Mouse (Mus musculus): ENCODE data around the gene Arpc5. TPM values are rescaled to one million over a fixed set of nuclear protein-coding genes. Genes with fewer than 3 reads are reported as not detected.

Gene Arpc5
- total and polyA plus RNA-seq, 3 experiments = 280 to 358 (median 283) TPM

DNA sequence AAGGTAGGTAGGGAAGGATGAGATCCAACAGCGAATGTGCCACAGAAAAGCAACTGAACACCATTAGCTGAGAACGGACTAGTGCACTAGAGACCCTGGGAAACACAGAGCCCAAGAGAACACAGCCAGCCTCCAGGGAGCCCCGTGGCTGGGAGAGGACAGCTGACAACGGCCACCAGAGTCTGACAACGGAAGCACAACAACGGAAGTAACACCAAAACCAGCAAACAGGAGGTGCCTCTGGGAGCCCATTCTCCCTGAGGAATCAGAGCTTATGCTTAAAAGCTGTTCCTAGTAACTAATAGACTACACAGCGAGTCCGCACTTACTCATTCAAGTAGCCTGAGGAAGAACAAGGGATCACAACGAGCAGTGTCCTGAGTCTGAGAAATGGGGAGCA is 17.1 kb upstream of the Arpc5 start:
- no peak for TF ChIP-seq POLR2AphosphoS5 (IDR thresholded peaks at IDR 0.05; ENCODE audit: insufficient replicate concordance, low read depth, low read length)
- TF ChIP-seq GATA1 (IDR thresholded peaks at IDR 0.05; ENCODE audit: borderline replicate concordance, low read length) = no peak
- no peak for TF ChIP-seq TAL1 (conservative IDR thresholded peaks at IDR 0.05; ENCODE audit: low read depth, low read length)
- TF ChIP-seq GATA2 (IDR thresholded peaks at IDR 0.05; ENCODE audit: borderline replicate concordance, low read depth, low read length) = no peak
- TF ChIP-seq CTCF (IDR thresholded peaks at IDR 0.05; ENCODE audit: low read depth, low read length) = no peak
- DNase-seq (ENCODE audit: low spot score) = no peak
- ATAC-seq (ENCODE audit: extremely low read depth, insufficient number of reproducible peaks, low FRiP score, poor library complexity, severe bottlenecking) = no peak
- Histone ChIP-seq H3K4me1 (ENCODE audit: insufficient read depth, low read depth, low read length) (no peaks in the 10 kb centered on the region), H3K36me3 (replicated peaks) (no peaks in the 10 kb centered on the region), H3K4me3 (ENCODE audit: low read depth, low read length) (no peak overlapping the region), H3K27me3 (ENCODE audit: insufficient read depth, low read length) (peaks cover 11% of the 10 kb centered on the region; the same call in 1 of the 2 replicates), H3K9me3 (replicated peaks) (no peaks in the 10 kb centered on the region)

DNA sequence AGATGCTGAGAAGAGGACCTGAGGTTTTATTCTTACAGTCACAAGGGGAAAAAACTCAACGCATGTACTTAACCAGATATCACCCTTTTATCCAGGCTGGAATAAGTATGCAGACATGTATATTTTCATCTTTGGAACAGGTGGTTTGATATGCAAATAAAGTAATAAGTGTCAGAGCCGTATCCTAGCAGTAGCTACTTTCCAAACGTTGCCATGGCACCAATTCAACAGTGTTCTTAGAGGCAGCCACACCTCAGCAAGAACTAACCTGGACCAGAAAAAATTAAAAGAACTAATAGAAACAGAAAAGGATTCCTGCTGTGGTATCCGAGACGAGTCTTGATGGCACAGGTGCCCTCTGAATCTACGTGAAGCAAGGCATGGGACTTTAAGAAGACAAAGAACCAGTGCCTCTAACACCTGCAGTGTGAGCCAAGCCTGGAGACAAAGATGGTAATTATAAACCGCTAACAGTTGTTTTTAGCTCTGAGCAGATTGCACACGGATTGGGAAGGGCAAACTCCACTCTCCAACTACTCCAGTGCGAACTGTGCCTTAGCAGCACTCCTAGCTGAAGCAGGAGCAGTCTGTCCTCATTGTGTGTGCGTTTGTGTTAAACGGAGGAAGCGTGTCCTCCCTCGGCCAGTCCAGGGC is 15.9 kb upstream of the Arpc5 start, which contains the start of gene Apobec4:
Gene Apobec4, plus strand, starts transcription at position 240 of the 654 bp plus-strand sequence.
- H3K4me3 ChIP-seq (ENCODE audit: low read depth, low read length) = no peak within 1 kb of the TSS
- H3K36me3 ChIP-seq (replicated peaks) = no peaks in the 10 kb centered on the region
- no peaks in the 10 kb centered on the region for H3K9me3 ChIP-seq (replicated peaks)
- peaks cover 11% of the 10 kb centered on the region; the same call in 1 of the 2 replicates for H3K27me3 ChIP-seq (ENCODE audit: insufficient read depth, low read length)
- no peak for DNase-seq (ENCODE audit: low spot score)
- ATAC-seq (ENCODE audit: extremely low read depth, insufficient number of reproducible peaks, low FRiP score, poor library complexity, severe bottlenecking) = no peak
- TF ChIP-seq POLR2AphosphoS5 (IDR thresholded peaks at IDR 0.05; ENCODE audit: insufficient replicate concordance, low read depth, low read length) (no peak), TAL1 (conservative IDR thresholded peaks at IDR 0.05; ENCODE audit: low read depth, low read length) (no peak), CTCF (IDR thresholded peaks at IDR 0.05; ENCODE audit: low read depth, low read length) (no peak), GATA1 (IDR thresholded peaks at IDR 0.05; ENCODE audit: borderline replicate concordance, low read length) (no peak), GATA2 (IDR thresholded peaks at IDR 0.05; ENCODE audit: borderline replicate concordance, low read depth, low read length) (no peak)
- no peaks in the 10 kb centered on the region for H3K4me1 ChIP-seq (ENCODE audit: insufficient read depth, low read depth, low read length)

DNA sequence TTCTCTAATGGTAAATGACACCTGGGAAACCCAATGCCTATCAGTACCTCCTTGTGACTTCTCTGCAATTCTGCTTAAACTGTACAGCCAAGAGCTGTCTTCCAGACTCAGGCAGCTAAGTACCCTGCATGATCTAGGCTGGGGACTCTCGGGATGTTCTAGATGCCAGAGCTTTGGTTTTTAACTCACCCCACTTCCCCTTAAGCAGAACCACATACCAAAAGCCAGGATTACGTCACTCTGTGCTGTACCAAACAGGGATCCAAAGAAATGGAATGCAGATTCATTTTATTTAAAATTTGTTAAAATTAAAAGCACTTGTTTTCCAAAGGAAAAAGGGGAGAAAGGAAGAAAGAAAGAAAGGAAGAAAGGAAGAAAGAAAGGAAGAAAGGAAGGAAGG is 4.6 kb upstream of the Arpc5 start:
- Histone ChIP-seq H3K4me1 (ENCODE audit: insufficient read depth, low read depth, low read length) (peaks cover 20% of the 10 kb centered on the region), H3K9me3 (replicated peaks) (no peaks in the 10 kb centered on the region), H3K27me3 (ENCODE audit: insufficient read depth, low read length) (peaks cover 19% of the 10 kb centered on the region), H3K4me3 (ENCODE audit: low read depth, low read length) (no peak overlapping the region), H3K36me3 (replicated peaks) (no peaks in the 10 kb centered on the region)
- DNase-seq (ENCODE audit: low spot score) (no peak), ATAC-seq (ENCODE audit: extremely low read depth, insufficient number of reproducible peaks, low FRiP score, poor library complexity, severe bottlenecking) (no peak)
- TF ChIP-seq POLR2AphosphoS5 (IDR thresholded peaks at IDR 0.05; ENCODE audit: insufficient replicate concordance, low read depth, low read length) = no peak
- TF ChIP-seq GATA2 (IDR thresholded peaks at IDR 0.05; ENCODE audit: borderline replicate concordance, low read depth, low read length) = no peak
- no peak for TF ChIP-seq TAL1 (conservative IDR thresholded peaks at IDR 0.05; ENCODE audit: low read depth, low read length)
- TF ChIP-seq GATA1 (IDR thresholded peaks at IDR 0.05; ENCODE audit: borderline replicate concordance, low read length) = no peak
- no peak for TF ChIP-seq CTCF (IDR thresholded peaks at IDR 0.05; ENCODE audit: low read depth, low read length)

DNA sequence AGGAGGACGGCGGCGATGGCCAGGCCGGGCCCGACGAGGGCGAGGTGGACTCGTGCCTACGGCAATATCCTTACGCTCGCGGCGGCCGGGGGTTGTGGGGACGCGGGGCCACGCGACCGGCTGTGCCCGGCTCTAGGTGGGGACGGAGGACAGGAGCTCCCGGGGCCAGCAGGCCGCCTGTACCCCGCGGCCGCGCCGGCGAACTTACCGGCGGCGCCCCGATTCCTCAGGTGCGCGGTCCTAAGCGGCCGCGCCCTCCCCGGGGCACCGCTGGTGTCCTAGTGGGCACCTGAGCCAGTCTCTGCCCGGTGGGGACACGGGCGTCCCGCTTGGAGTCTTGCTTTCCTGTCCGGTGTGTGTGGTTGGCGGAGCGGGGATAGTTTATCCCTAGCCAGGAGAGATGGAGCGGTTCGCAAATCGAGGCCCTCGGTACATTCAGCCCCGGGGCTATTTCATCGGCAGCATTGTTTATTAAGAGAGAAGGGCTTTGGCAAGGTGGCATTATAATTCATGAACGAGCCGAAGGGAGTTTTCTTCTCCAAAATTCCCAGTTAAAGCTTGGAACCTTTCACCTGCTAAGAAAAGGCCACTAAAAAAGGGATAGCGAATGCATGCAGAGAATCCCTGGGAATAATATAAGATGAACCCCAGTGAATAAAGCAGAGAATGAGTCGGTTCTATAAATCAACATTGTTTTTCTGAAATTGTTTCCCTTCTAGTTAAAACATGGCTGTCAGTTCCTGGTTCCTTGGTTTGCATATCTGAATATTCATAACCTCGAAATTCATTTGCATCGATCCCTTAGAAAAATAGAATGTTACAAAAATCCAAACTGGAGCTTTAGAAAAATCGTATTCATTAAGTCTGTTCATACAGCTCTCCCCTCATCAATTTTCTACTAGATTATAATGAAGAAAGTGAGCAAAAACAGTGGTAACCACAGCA is 734 bp downstream of the Arpc5 start:
- DNase-seq (ENCODE audit: low spot score) = peak; percentile 39
- Histone ChIP-seq H3K9me3 (replicated peaks) (no peaks in the 10 kb centered on the region), H3K4me3 (ENCODE audit: low read depth, low read length) (peak overlapping the region; percentile 92), H3K4me1 (ENCODE audit: insufficient read depth, low read depth, low read length) (peaks cover 34% of the 10 kb centered on the region), H3K27me3 (ENCODE audit: insufficient read depth, low read length) (peaks cover 16% of the 10 kb centered on the region), H3K36me3 (replicated peaks) (peaks cover 33% of the 10 kb centered on the region)
- no peak for ATAC-seq (ENCODE audit: extremely low read depth, insufficient number of reproducible peaks, low FRiP score, poor library complexity, severe bottlenecking)
- no peak for TF ChIP-seq GATA1 (IDR thresholded peaks at IDR 0.05; ENCODE audit: borderline replicate concordance, low read length)
- TF ChIP-seq CTCF (IDR thresholded peaks at IDR 0.05; ENCODE audit: low read depth, low read length) = no peak
- no peak for TF ChIP-seq GATA2 (IDR thresholded peaks at IDR 0.05; ENCODE audit: borderline replicate concordance, low read depth, low read length)
- no peak for TF ChIP-seq TAL1 (conservative IDR thresholded peaks at IDR 0.05; ENCODE audit: low read depth, low read length)
- no peak for TF ChIP-seq POLR2AphosphoS5 (IDR thresholded peaks at IDR 0.05; ENCODE audit: insufficient replicate concordance, low read depth, low read length)

DNA sequence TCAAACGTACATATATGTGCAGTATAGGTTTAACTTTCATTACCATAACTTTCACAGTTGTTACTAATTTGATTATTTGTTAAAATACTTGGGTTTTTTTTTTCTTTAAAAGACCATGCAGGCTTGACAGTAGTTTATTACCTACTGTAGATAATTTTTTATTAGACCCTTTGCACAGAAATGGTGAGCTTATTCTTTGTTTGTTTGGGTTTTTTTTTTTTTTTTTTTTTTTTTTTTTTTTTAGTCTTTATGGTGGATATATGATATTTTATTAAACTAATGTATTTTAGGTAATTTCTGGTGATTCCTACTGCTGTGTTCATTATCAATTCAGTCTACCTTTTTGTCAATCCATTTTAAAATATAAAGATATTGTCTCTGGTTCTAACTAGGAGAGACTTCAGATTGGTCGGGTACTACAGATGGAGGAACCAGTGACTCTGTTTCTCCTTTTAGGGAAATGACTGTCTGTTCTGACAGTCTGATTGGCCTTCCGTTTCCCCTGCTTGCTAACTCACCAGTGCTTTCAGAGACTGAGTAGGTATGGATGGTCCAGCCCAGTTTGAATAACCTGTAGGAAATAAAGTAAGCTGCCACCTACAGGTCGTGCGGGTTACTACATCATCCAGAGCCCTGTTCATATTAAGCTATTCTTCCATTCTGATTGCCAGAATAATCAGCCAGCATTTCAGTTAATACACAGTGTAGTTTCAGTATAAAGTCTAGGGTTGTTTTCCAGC is 1.6 kb downstream of the Arpc5 start:
- DNase-seq (ENCODE audit: low spot score) = peak; percentile 76

More for the DNA sequence above, 1.6 kb downstream of the Arpc5 start:
- peak; percentile 62 for ATAC-seq (ENCODE audit: extremely low read depth, insufficient number of reproducible peaks, low FRiP score, poor library complexity, severe bottlenecking)
- Histone ChIP-seq H3K36me3 (replicated peaks) (peaks cover 41% of the 10 kb centered on the region), H3K4me3 (ENCODE audit: low read depth, low read length) (peak overlapping the region; percentile 92), H3K9me3 (replicated peaks) (no peaks in the 10 kb centered on the region), H3K27me3 (ENCODE audit: insufficient read depth, low read length) (peaks cover 16% of the 10 kb centered on the region), H3K4me1 (ENCODE audit: insufficient read depth, low read depth, low read length) (peaks cover 33% of the 10 kb centered on the region)
- no peak for TF ChIP-seq POLR2AphosphoS5 (IDR thresholded peaks at IDR 0.05; ENCODE audit: insufficient replicate concordance, low read depth, low read length)
- no peak for TF ChIP-seq GATA2 (IDR thresholded peaks at IDR 0.05; ENCODE audit: borderline replicate concordance, low read depth, low read length)
- TF ChIP-seq CTCF (IDR thresholded peaks at IDR 0.05; ENCODE audit: low read depth, low read length) = peak; percentile 80
